Mouse (Mus musculus): ENCODE measurements around the gene Plk3.
A peak's percentile ranks its signal among the peaks of the same experiment; 100 is the strongest.

The Plk3 gene

GRCm38 (mm10) chr4:117119636-117120035, 14.1 kb downstream of the Plk3 start:
- DNase-seq (ENCODE audit: low spot score) = no peak

- no peak for DNase-seq (ENCODE audit: low spot score)
Observed at GRCm38 (mm10) chr4:117117931-117118330, 15.8 kb downstream of the Plk3 start.

GRCm38 (mm10) chr4:117115592-117115991, 18.2 kb downstream of the Plk3 start:
- no peak for DNase-seq (ENCODE audit: low spot score)

- DNase-seq (ENCODE audit: low spot score) = no peak
Observed at GRCm38 (mm10) chr4:117113237-117113636, 20.5 kb downstream of the Plk3 start.

- DNase-seq (ENCODE audit: low spot score) = no peak
Observed at GRCm38 (mm10) chr4:117110985-117111384, 22.8 kb downstream of the Plk3 start.

GRCm38 (mm10) chr4:117110249-117110648, 23.5 kb downstream of the Plk3 start:
- no peak for DNase-seq (ENCODE audit: low spot score)

- DNase-seq (ENCODE audit: low spot score) = no peak
Observed at GRCm38 (mm10) chr4:117109330-117109729, 24.4 kb downstream of the Plk3 start.

- no peak for DNase-seq (ENCODE audit: low spot score)
Observed at GRCm38 (mm10) chr4:117108524-117108849, 25.3 kb downstream of the Plk3 start.

- DNase-seq (ENCODE audit: low spot score) = no peak
Observed at GRCm38 (mm10) chr4:117107813-117108523, 25.8 kb downstream of the Plk3 start.

GRCm38 (mm10) chr4:117105127-117105526, 28.6 kb downstream of the Plk3 start:
- peak; percentile 56 for DNase-seq (ENCODE audit: low spot score)

GRCm38 (mm10) chr4:117104672-117105071, 29.1 kb downstream of the Plk3 start:
- DNase-seq (ENCODE audit: low spot score) = no peak

GRCm38 (mm10) chr4:117101218-117101617, 32.5 kb downstream of the Plk3 start:
- no peak for DNase-seq (ENCODE audit: low spot score)

- no peak for DNase-seq (ENCODE audit: low spot score)
Observed at GRCm38 (mm10) chr4:117100036-117100435, 33.7 kb downstream of the Plk3 start.

GRCm38 (mm10) chr4:117098764-117099036, 35.1 kb downstream of the Plk3 start:
- DNase-seq (ENCODE audit: low spot score) = no peak

- DNase-seq (ENCODE audit: low spot score) = no peak
Observed at GRCm38 (mm10) chr4:117097969-117098763, 35.6 kb downstream of the Plk3 start.

- no peak for DNase-seq (ENCODE audit: low spot score)
Observed at GRCm38 (mm10) chr4:117096666-117097065, 37.1 kb downstream of the Plk3 start.

- peak; percentile 89 for DNase-seq (ENCODE audit: low spot score)
Observed at GRCm38 (mm10) chr4:117095551-117096452, 38.0 kb downstream of the Plk3 start, which contains the start of gene Ptch2. Ptch2 (plus strand) TSS chr4:117096075.

GRCm38 (mm10) chr4:117094626-117095361, 39.0 kb downstream of the Plk3 start:
- no peak for DNase-seq (ENCODE audit: low spot score)

- no peak for DNase-seq (ENCODE audit: low spot score)
Observed at GRCm38 (mm10) chr4:117090586-117090985, 43.2 kb downstream of the Plk3 start.

GRCm38 (mm10) chr4:117087948-117088640, 45.7 kb downstream of the Plk3 start:
- no peak for DNase-seq (ENCODE audit: low spot score)
